Mouse (Mus musculus): ENCODE results near the gene Lztfl1. TPM values are rescaled to one million over a fixed set of nuclear protein-coding genes. Genes with fewer than 3 reads are reported as not detected.

The Lztfl1 gene
- polyA plus RNA-seq (2014; fragmentation: Nextera tagmentation; extraction: Ambion mirVana) = 44.9 and 45.4 TPM in 2 replicates

DNA sequence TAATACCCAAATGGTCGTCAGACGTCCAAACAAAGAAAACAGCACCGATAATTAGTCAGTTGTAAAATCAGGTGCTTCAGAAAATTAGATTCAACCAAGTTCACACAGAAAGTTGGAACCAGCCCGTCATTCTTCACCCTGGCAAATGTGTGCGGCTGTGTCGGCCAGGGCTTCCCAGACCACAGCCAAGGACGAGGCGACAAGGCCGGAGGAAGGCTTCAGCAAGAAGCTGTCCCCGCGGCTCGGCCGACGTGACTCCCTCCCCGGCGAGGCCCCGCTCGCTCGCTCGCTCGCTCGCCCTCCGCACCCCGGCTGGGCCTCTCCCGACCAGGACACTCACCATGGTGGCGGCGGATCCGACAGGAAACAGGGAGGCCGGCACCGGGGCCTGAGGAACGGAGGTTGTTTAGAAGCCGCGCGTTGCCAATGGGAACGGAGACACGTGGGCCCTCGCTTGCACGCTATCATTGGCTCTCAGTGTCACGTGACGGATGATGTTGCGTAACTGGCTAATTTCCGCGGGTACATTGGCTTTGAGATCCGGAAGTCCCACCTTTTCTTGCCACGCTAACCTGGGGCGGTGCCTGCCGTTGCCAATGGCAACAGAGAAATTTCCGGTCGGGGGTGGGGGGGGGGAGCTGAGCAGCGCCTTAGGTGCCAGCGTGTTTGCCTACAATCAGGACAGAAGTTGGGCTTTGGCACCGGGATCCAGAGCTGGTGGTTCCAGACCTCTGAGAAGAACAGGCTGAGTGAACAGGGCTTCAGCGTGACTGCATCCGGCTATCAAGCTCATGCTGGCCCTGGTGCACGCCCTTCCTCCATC lies at the start of gene Lztfl1:
Gene Lztfl1 (minus strand): TSS at position 512 of the 823 bp plus-strand sequence.
- TF ChIP-seq CTCF (IDR thresholded peaks at IDR 0.05; ENCODE audit: low read depth) = no peak
- peak within 1 kb of the TSS; percentile 82 for H3K4me3 ChIP-seq (ENCODE audit: low read depth, low read length)
- DNase-seq (peak; percentile 100), ATAC-seq (ENCODE audit: insufficient read depth) (peak; percentile 100)
- no peaks in the 10 kb centered on the region for H3K36me3 ChIP-seq (ENCODE audit: insufficient read depth)
- peak within 1 kb of the TSS; percentile 54; the same call in 1 of the 2 replicates for H3K27ac ChIP-seq (ENCODE audit: low read depth)
- H3K27me3 ChIP-seq (ENCODE audit: insufficient read depth, low read length) = no peaks in the 10 kb centered on the region
- peak within 1 kb of the TSS; percentile 74 for H3K9ac ChIP-seq
- WGBS = under 1% methylated on average over 55 of the region's 55 CpGs
- no peaks in the 10 kb centered on the region for H3K9me3 ChIP-seq (ENCODE audit: low read depth, low read length)
- H3K4me1 ChIP-seq (ENCODE audit: insufficient read depth) = no peaks in the 10 kb centered on the region
- peak within 1 kb of the TSS; percentile 76 for H3K4me2 ChIP-seq

DNA sequence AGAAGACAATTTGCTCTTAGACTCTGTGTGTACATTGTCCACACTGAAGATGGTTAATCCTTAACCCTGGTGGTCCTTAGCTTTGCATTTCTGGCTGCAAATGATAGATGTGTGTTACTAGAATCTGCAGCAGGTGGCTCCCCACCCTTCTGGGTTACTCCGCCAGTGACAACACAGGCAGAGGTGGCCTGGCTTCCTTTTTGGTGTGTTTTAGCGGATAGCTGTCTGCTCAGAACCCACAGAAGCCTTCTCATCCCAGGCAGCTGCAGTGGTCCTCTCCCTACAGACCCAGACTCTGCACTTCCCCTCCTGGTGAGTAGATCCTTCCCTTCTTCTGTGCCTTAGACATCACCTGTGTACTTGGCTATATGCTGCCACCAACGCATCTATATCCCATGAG lies 49.5 kb upstream of the Lztfl1 start:
- no peak for DNase-seq
- H3K9ac ChIP-seq = no peak overlapping the region
- no peak overlapping the region for H3K27ac ChIP-seq (ENCODE audit: low read depth)
- no peaks in the 10 kb centered on the region for H3K9me3 ChIP-seq (ENCODE audit: low read depth, low read length)
- H3K4me2 ChIP-seq = no peak overlapping the region
- H3K36me3 ChIP-seq (ENCODE audit: insufficient read depth) = no peaks in the 10 kb centered on the region
- ATAC-seq (ENCODE audit: insufficient read depth) = no peak
- H3K4me3 ChIP-seq (ENCODE audit: low read depth, low read length) = no peak overlapping the region
- no peak for TF ChIP-seq CTCF (IDR thresholded peaks at IDR 0.05; ENCODE audit: low read depth)
- no peaks in the 10 kb centered on the region for H3K4me1 ChIP-seq (ENCODE audit: insufficient read depth)
- H3K27me3 ChIP-seq (ENCODE audit: insufficient read depth, low read length) = no peaks in the 10 kb centered on the region
- WGBS = 82% methylated on average over 3 of the region's 3 CpGs

GRCm38 (mm10) chr9:123763771-123764170 lies 46.3 kb upstream of the Lztfl1 start:
- no peaks in the 10 kb centered on the region for H3K36me3 ChIP-seq (ENCODE audit: insufficient read depth)
- no peak overlapping the region for H3K4me3 ChIP-seq (ENCODE audit: low read depth, low read length)
- ATAC-seq (ENCODE audit: insufficient read depth) (no peak), DNase-seq (no peak)
- 65% methylated on average over 3 of the region's 3 CpGs for WGBS
- no peak overlapping the region for H3K27ac ChIP-seq (ENCODE audit: low read depth)
- no peak overlapping the region for H3K9ac ChIP-seq
- H3K4me1 ChIP-seq (ENCODE audit: insufficient read depth) = no peaks in the 10 kb centered on the region
- no peaks in the 10 kb centered on the region for H3K27me3 ChIP-seq (ENCODE audit: insufficient read depth, low read length)
- H3K4me2 ChIP-seq = no peak overlapping the region
- no peaks in the 10 kb centered on the region for H3K9me3 ChIP-seq (ENCODE audit: low read depth, low read length)
- TF ChIP-seq CTCF (IDR thresholded peaks at IDR 0.05; ENCODE audit: low read depth) = no peak

DNA sequence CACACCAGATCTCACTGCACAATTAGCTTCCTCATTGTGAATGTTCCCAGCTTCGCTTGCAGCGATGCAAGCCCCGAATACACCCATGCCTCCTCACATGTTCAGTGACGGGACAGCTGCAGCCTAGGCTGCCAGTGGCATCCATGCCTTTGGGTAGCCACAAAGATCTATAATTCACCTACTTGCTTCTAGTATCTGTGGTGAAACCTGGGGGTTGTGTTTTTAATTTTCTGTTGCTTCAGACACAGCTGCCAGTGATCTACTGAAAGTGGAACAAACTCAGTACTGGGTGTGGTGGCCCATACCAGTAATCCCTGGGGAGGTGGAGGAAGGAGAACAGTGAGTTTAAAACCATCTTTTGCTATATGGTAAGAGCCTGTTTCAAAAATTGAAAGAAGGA lies 45.4 kb upstream of the Lztfl1 start:
- ATAC-seq (ENCODE audit: insufficient read depth) (no peak), DNase-seq (no peak)
- Histone ChIP-seq H3K9me3 (ENCODE audit: low read depth, low read length) (no peaks in the 10 kb centered on the region), H3K36me3 (ENCODE audit: insufficient read depth) (no peaks in the 10 kb centered on the region), H3K9ac (no peak overlapping the region), H3K27ac (ENCODE audit: low read depth) (no peak overlapping the region), H3K4me3 (ENCODE audit: low read depth, low read length) (no peak overlapping the region), H3K4me2 (no peak overlapping the region), H3K4me1 (ENCODE audit: insufficient read depth) (no peaks in the 10 kb centered on the region), H3K27me3 (ENCODE audit: insufficient read depth, low read length) (no peaks in the 10 kb centered on the region)
- TF ChIP-seq CTCF (IDR thresholded peaks at IDR 0.05; ENCODE audit: low read depth) = no peak
- WGBS = 76% methylated on average over 4 of the region's 4 CpGs

- TF ChIP-seq CTCF (IDR thresholded peaks at IDR 0.05; ENCODE audit: low read depth) = no peak
- no peaks in the 10 kb centered on the region for H3K9me3 ChIP-seq (ENCODE audit: low read depth, low read length)
- no peak overlapping the region for H3K4me2 ChIP-seq
- ATAC-seq (ENCODE audit: insufficient read depth) (no peak), DNase-seq (no peak)
- no peak overlapping the region for H3K27ac ChIP-seq (ENCODE audit: low read depth)
- H3K9ac ChIP-seq = no peak overlapping the region
- no peaks in the 10 kb centered on the region for H3K4me1 ChIP-seq (ENCODE audit: insufficient read depth)
- H3K4me3 ChIP-seq (ENCODE audit: low read depth, low read length) = no peak overlapping the region
- H3K36me3 ChIP-seq (ENCODE audit: insufficient read depth) = no peaks in the 10 kb centered on the region
- WGBS = 82% methylated on average over 3 of the region's 3 CpGs
- H3K27me3 ChIP-seq (ENCODE audit: insufficient read depth, low read length) = no peaks in the 10 kb centered on the region
Measured at GRCm38 (mm10) chr9:123760806-123761205, 43.3 kb upstream of the Lztfl1 start.

- no peaks in the 10 kb centered on the region for H3K4me1 ChIP-seq (ENCODE audit: insufficient read depth)
- DNase-seq (no peak), ATAC-seq (ENCODE audit: insufficient read depth) (no peak)
- no peaks in the 10 kb centered on the region for H3K9me3 ChIP-seq (ENCODE audit: low read depth, low read length)
- no peak overlapping the region for H3K4me3 ChIP-seq (ENCODE audit: low read depth, low read length)
- no peak overlapping the region for H3K9ac ChIP-seq
- WGBS = 49% methylated on average over 4 of the region's 4 CpGs
- no peak for TF ChIP-seq CTCF (IDR thresholded peaks at IDR 0.05; ENCODE audit: low read depth)
- no peak overlapping the region for H3K4me2 ChIP-seq
- H3K27ac ChIP-seq (ENCODE audit: low read depth) = no peak overlapping the region
- H3K27me3 ChIP-seq (ENCODE audit: insufficient read depth, low read length) = no peaks in the 10 kb centered on the region
- H3K36me3 ChIP-seq (ENCODE audit: insufficient read depth) = no peaks in the 10 kb centered on the region
Measured at GRCm38 (mm10) chr9:123758645-123759044, 41.1 kb upstream of the Lztfl1 start.

GRCm38 (mm10) chr9:123758156-123758555 lies 40.7 kb upstream of the Lztfl1 start:
- Histone ChIP-seq H3K4me2 (no peak overlapping the region), H3K36me3 (ENCODE audit: insufficient read depth) (no peaks in the 10 kb centered on the region), H3K27me3 (ENCODE audit: insufficient read depth, low read length) (no peaks in the 10 kb centered on the region), H3K4me3 (ENCODE audit: low read depth, low read length) (no peak overlapping the region), H3K9me3 (ENCODE audit: low read depth, low read length) (no peaks in the 10 kb centered on the region), H3K27ac (ENCODE audit: low read depth) (no peak overlapping the region), H3K9ac (no peak overlapping the region), H3K4me1 (ENCODE audit: insufficient read depth) (no peaks in the 10 kb centered on the region)
- TF ChIP-seq CTCF (IDR thresholded peaks at IDR 0.05; ENCODE audit: low read depth) = no peak
- DNase-seq = no peak
- no peak for ATAC-seq (ENCODE audit: insufficient read depth)
- WGBS = 68% methylated on average over 1 of the region's 1 CpGs
